Mouse (Mus musculus): ENCODE data around the gene Fance. TPM values are rescaled to one million over a fixed set of nuclear protein-coding genes. Genes with fewer than 3 reads are reported as not detected.

The Fance gene
- total and polyA plus RNA-seq, 2 experiments = 6.4 to 9.1 TPM

GRCm38 (mm10) chr17:28326951-28327350 lies 13.6 kb downstream of the Fance start:
- H3K27ac ChIP-seq (replicated peaks; ENCODE audit: insufficient read depth, low read depth, low read length) = no peak overlapping the region
- no peak overlapping the region for H3K9ac ChIP-seq (ENCODE audit: low read depth, low read length)
- peaks cover 16% of the 10 kb centered on the region for H3K4me1 ChIP-seq (ENCODE audit: control insufficient read depth, insufficient read depth, low read length)
- no peak for TF ChIP-seq POLR2A (IDR thresholded peaks at IDR 0.05; ENCODE audit: extremely low read depth, insufficient read depth, low read length)
- no peak for TF ChIP-seq CTCF (IDR thresholded peaks at IDR 0.05; ENCODE audit: low read depth, low read length)
- no peak overlapping the region for H3K4me3 ChIP-seq (ENCODE audit: insufficient read depth, low read depth, low read length)
- DNase-seq (ENCODE audit: extremely low read depth, low read depth, low spot score) = no peak
- H3K27me3 ChIP-seq (ENCODE audit: control insufficient read depth, insufficient read depth, low read length) = no peaks in the 10 kb centered on the region
- H3K79me2 ChIP-seq (ENCODE audit: control insufficient read depth, insufficient read depth, low read length) = no peaks in the 10 kb centered on the region
- WGBS = 66% methylated on average over 3 of the region's 3 CpGs
- H3K36me3 ChIP-seq (ENCODE audit: control insufficient read depth, insufficient read depth, low read length) = peaks cover 9% of the 10 kb centered on the region

GRCm38 (mm10) chr17:28327673-28328325 lies 14.5 kb downstream of the Fance start:
- TF ChIP-seq POLR2A (IDR thresholded peaks at IDR 0.05; ENCODE audit: extremely low read depth, insufficient read depth, low read length) (no peak), CTCF (IDR thresholded peaks at IDR 0.05; ENCODE audit: low read depth, low read length) (no peak)
- peaks cover 9% of the 10 kb centered on the region for H3K36me3 ChIP-seq (ENCODE audit: control insufficient read depth, insufficient read depth, low read length)
- no peaks in the 10 kb centered on the region for H3K27me3 ChIP-seq (ENCODE audit: control insufficient read depth, insufficient read depth, low read length)
- no peaks in the 10 kb centered on the region for H3K79me2 ChIP-seq (ENCODE audit: control insufficient read depth, insufficient read depth, low read length)
- 4% methylated on average over 22 of the region's 22 CpGs for WGBS
- DNase-seq (ENCODE audit: extremely low read depth, low read depth, low spot score) = peak; percentile 60
- H3K27ac ChIP-seq (replicated peaks; ENCODE audit: insufficient read depth, low read depth, low read length) = peak overlapping the region; percentile 71
- peaks cover 16% of the 10 kb centered on the region for H3K4me1 ChIP-seq (ENCODE audit: control insufficient read depth, insufficient read depth, low read length)
- H3K9ac ChIP-seq (ENCODE audit: low read depth, low read length) = peak overlapping the region; percentile 65
- H3K4me3 ChIP-seq (ENCODE audit: insufficient read depth, low read depth, low read length) = peak overlapping the region; percentile 40; the same call in 1 of the 2 replicates

- peak; percentile 81 for DNase-seq (ENCODE audit: extremely low read depth, low read depth, low spot score)
- peaks cover 16% of the 10 kb centered on the region for H3K4me1 ChIP-seq (ENCODE audit: control insufficient read depth, insufficient read depth, low read length)
- no peaks in the 10 kb centered on the region for H3K27me3 ChIP-seq (ENCODE audit: control insufficient read depth, insufficient read depth, low read length)
- H3K79me2 ChIP-seq (ENCODE audit: control insufficient read depth, insufficient read depth, low read length) = no peaks in the 10 kb centered on the region
- peak within 1 kb of the TSS; percentile 88 for H3K9ac ChIP-seq (ENCODE audit: low read depth, low read length)
- H3K4me3 ChIP-seq (ENCODE audit: insufficient read depth, low read depth, low read length) = peak within 1 kb of the TSS; percentile 71
- H3K36me3 ChIP-seq (ENCODE audit: control insufficient read depth, insufficient read depth, low read length) = peaks cover 9% of the 10 kb centered on the region
- peak within 1 kb of the TSS; percentile 71 for H3K27ac ChIP-seq (replicated peaks; ENCODE audit: insufficient read depth, low read depth, low read length)
- peak; percentile 76 for TF ChIP-seq CTCF (IDR thresholded peaks at IDR 0.05; ENCODE audit: low read depth, low read length)
- peak; percentile 92 for TF ChIP-seq POLR2A (IDR thresholded peaks at IDR 0.05; ENCODE audit: extremely low read depth, insufficient read depth, low read length)
- under 1% methylated on average over 67 of the region's 67 CpGs for WGBS
Measured at GRCm38 (mm10) chr17:28328366-28328928, 15.1 kb downstream of the Fance start, which contains the start of gene Rpl10a. Rpl10a (plus strand) TSS chr17:28328471.

GRCm38 (mm10) chr17:28328946-28329345 lies 15.6 kb downstream of the Fance start:
- 1% methylated on average over 25 of the region's 25 CpGs for WGBS
- peak overlapping the region; percentile 64 for H3K27ac ChIP-seq (replicated peaks; ENCODE audit: insufficient read depth, low read depth, low read length)
- no peaks in the 10 kb centered on the region for H3K79me2 ChIP-seq (ENCODE audit: control insufficient read depth, insufficient read depth, low read length)
- peak overlapping the region; percentile 71 for H3K4me3 ChIP-seq (ENCODE audit: insufficient read depth, low read depth, low read length)
- TF ChIP-seq CTCF (IDR thresholded peaks at IDR 0.05; ENCODE audit: low read depth, low read length) (no peak), POLR2A (IDR thresholded peaks at IDR 0.05; ENCODE audit: extremely low read depth, insufficient read depth, low read length) (no peak)
- H3K27me3 ChIP-seq (ENCODE audit: control insufficient read depth, insufficient read depth, low read length) = no peaks in the 10 kb centered on the region
- H3K4me1 ChIP-seq (ENCODE audit: control insufficient read depth, insufficient read depth, low read length) = peaks cover 14% of the 10 kb centered on the region
- no peak for DNase-seq (ENCODE audit: extremely low read depth, low read depth, low spot score)
- peak overlapping the region; percentile 88 for H3K9ac ChIP-seq (ENCODE audit: low read depth, low read length)
- peaks cover 9% of the 10 kb centered on the region for H3K36me3 ChIP-seq (ENCODE audit: control insufficient read depth, insufficient read depth, low read length)

GRCm38 (mm10) chr17:28329503-28330231 lies 16.3 kb downstream of the Fance start:
- peak; percentile 22 for DNase-seq (ENCODE audit: extremely low read depth, low read depth, low spot score)
- Histone ChIP-seq H3K4me3 (ENCODE audit: insufficient read depth, low read depth, low read length) (peak overlapping the region; percentile 71; the same call in 1 of the 2 replicates), H3K27me3 (ENCODE audit: control insufficient read depth, insufficient read depth, low read length) (no peaks in the 10 kb centered on the region), H3K79me2 (ENCODE audit: control insufficient read depth, insufficient read depth, low read length) (no peaks in the 10 kb centered on the region), H3K9ac (ENCODE audit: low read depth, low read length) (peak overlapping the region; percentile 88), H3K36me3 (ENCODE audit: control insufficient read depth, insufficient read depth, low read length) (peaks cover 9% of the 10 kb centered on the region), H3K4me1 (ENCODE audit: control insufficient read depth, insufficient read depth, low read length) (peaks cover 13% of the 10 kb centered on the region), H3K27ac (replicated peaks; ENCODE audit: insufficient read depth, low read depth, low read length) (peak overlapping the region; percentile 64)
- TF ChIP-seq CTCF (IDR thresholded peaks at IDR 0.05; ENCODE audit: low read depth, low read length) (no peak), POLR2A (IDR thresholded peaks at IDR 0.05; ENCODE audit: extremely low read depth, insufficient read depth, low read length) (no peak)
- WGBS = 15% methylated on average over 4 of the region's 4 CpGs

Data from liver, adult 2 months (tissue).